Mouse (Mus musculus): Measurements from ENCODE around the gene Zbed4.

DNA sequence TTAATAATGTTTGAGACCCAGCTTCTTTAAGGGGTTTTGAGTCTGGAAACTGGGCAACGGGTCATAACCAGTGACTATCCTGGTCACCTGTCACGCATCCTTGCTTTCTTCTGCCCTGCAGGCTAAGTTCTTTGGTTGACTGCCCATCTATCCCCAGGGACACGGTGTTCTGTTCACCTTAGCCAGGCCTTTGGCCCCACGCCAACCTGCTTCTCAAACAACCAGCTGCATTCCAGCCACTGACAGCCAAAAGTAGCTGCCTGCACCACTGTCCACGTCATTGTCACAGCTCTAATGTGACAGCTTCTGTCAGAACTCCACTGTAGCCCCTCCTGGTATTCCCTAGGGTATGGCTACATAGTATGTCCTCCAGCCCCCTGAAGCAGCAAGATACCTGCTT, 80.0 kb downstream of the Zbed4 start:
- TF ChIP-seq CTCF (IDR thresholded peaks at IDR 0.05; ENCODE audit: borderline replicate concordance, control insufficient read depth, extremely low read depth, insufficient read depth, low read length, poor library complexity) (no peak), POLR2A (IDR thresholded peaks at IDR 0.05; ENCODE audit: control insufficient read depth, extremely low read depth, insufficient read depth, low read length, poor library complexity) (no peak)
